Mouse (Mus musculus): ENCODE results near the gene Wrap73.

- TF ChIP-seq CTCF (IDR thresholded peaks at IDR 0.05; ENCODE audit: low read depth, low read length) (no peak), POLR2A (IDR thresholded peaks at IDR 0.05; ENCODE audit: extremely low read depth, insufficient read depth, low read length) (no peak)
These were observed 12.2 kb upstream of the Wrap73 start for GRCm38 (mm10) chr4:154129950-154130349.
